Mouse (Mus musculus): ENCODE data around the gene Alcam. TPM values are rescaled to one million over a fixed set of nuclear protein-coding genes. Genes with fewer than 3 reads are reported as not detected.

The Alcam gene
- polyA plus RNA-seq, 1 experiment from 2014 or later: 28.5 TPM

DNA sequence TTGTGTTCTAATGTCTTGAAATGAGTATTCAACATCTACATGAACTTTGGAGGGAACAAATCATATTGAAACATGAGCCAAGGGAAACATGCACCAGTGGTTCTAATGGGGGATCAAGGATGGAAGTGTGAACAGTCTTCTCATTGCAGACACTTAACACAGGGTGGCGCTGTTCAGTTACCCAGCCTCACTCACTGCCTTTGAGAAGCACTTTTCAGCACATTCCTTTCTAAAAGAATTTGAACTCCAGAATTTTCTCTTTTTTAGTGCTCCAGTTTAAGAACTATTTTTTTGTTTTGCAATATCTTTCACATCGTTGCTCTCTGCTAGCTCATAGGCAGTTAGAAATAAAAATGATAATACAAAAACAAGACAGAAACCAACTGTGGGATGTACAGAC lies 234.8 kb downstream of the Alcam start:
- H3K27ac ChIP-seq: no peak overlapping the region

DNA sequence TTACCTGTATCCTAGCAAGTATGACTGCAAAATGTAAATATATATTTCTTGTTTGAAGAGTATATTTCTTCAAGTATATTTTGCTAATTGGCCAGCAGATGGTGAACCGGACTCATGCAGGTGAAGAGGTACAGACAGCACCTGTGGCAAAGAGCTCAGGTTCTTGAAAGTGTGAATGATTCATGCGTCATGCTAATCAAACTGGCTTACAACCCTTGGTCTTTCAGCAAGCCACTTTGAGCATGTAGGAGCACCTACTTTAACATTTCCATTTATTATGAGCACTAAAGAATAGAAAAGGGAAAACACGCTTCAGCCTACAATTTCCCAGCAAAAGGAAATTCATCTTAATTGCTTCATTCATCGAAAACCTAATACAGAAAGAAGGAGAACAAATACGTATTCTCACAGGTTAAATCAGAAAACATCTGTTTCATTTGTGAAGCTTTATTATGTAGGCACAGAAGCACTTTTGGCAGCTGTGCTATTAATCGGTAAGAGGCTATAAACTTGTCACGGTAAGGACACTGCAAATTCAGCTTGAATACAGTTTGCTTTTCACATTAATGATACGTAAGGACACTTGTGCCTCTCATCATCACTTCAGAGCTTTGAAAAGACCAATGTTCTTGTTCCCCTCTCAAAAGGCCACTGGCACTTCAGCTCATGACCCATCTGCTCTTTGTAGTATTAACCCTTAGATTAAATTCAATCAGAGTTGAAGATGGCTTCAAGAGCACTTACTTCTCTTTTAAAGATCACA lies 242.8 kb downstream of the Alcam start:
- Histone ChIP-seq H3K4me2 (replicated peaks) (no peak overlapping the region), H3K9me3 (no peaks in the 10 kb centered on the region), H3K4me3 (no peak overlapping the region), H3K9ac (no peak overlapping the region), H3K27me3 (no peaks in the 10 kb centered on the region), H3K36me3 (peaks cover 6% of the 10 kb centered on the region), H3K27ac (no peak overlapping the region), H3K4me1 (no peaks in the 10 kb centered on the region)
- no peak for ATAC-seq (ENCODE audit: low FRiP score, low read depth)
- 61% methylated on average over 8 of the region's 8 CpGs for WGBS

More for the DNA sequence above, 234.8 kb downstream of the Alcam start:
- no peak for ATAC-seq (ENCODE audit: low FRiP score, low read depth)
- no peaks in the 10 kb centered on the region for H3K27me3 ChIP-seq
- H3K36me3 ChIP-seq: no peaks in the 10 kb centered on the region
- H3K9ac ChIP-seq: no peak overlapping the region
- no peak overlapping the region for H3K4me2 ChIP-seq (replicated peaks)
- H3K9me3 ChIP-seq: no peaks in the 10 kb centered on the region
- 23% methylated on average over 2 of the region's 2 CpGs for WGBS
- H3K4me3 ChIP-seq: no peak overlapping the region
- H3K4me1 ChIP-seq: no peaks in the 10 kb centered on the region

DNA sequence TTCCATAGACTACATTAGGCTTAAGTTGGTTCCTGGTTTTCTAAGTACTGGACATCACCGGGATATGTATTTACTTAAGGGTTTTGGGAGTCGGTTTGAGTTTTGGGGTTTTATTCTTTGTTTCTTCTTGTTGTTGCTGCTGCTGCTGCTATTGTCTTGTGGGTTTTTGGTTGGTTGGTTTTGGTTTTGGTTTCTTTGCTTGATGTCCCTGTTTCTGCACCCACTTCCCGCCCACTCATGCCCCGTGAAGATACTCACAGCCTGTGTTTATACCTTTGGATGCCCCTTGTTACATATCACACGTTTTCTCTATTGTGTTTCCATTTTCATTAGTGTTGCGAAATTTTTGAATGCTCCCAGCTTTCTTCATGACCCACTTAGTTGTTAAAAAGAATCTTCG lies 253.8 kb downstream of the Alcam start:
- H3K27ac ChIP-seq: no peak overlapping the region
- no peak for ATAC-seq (ENCODE audit: low FRiP score, low read depth)
- no peak overlapping the region for H3K9ac ChIP-seq
- no peaks in the 10 kb centered on the region for H3K9me3 ChIP-seq
- no peaks in the 10 kb centered on the region for H3K27me3 ChIP-seq
- peaks cover 35% of the 10 kb centered on the region for H3K36me3 ChIP-seq
- H3K4me2 ChIP-seq (replicated peaks): no peak overlapping the region
- H3K4me3 ChIP-seq: no peak overlapping the region
- no peaks in the 10 kb centered on the region for H3K4me1 ChIP-seq
- WGBS: 91% methylated on average over 7 of the region's 7 CpGs

All from limb, embryonic 13.5 days (tissue).